In the genomic region with DNA sequence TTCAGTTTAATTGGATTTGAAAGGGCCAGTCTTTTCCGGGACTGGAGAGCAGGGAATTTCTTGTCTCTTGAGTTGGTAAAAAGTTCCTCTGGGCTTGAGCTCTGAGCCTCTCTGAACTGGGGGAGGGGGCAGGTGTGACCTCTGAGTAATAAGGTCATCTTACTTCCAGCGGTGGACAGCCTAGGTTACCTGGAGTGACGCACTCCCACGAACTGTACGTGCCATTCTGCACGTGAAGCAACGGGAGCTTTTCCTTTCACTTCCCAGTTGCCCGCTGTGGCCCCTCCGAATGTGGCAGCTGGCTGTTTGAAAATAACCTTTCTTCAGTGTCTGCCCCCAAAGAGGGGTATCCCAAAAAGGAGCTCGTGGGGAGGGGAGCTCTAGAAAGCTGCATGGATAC, we compare ENCODE assay signal across 9 mouse cellular contexts. TPM values are rescaled to one million over a fixed set of nuclear protein-coding genes. Genes with fewer than 3 reads are reported as not detected.
A peak's percentile ranks its signal among the peaks of the same experiment; 100 is the strongest.
DNase-seq lines count a peak whose midpoint lies in the region; ATAC-seq and TF ChIP-seq lines count a peak whose summit lies in the region.
"Had no signal": no experiment of that assay in that cellular context is flagged by ENCODE, and none has a peak within 500 bp of the region (broad histone marks: within the 10 kb centered on the region; RNA-seq: fewer than 3 reads in every experiment).

No protein-coding gene starts in this region.

- H3K27me3 ChIP-seq in heart, embryonic 11.5 days (ENCODE audit: control insufficient read depth, insufficient read depth, low read length), result peaks cover 12% of the 10 kb centered on the region; the same call in 1 of the 2 replicates
- no peaks in the 10 kb centered on the region for H3K27me3 ChIP-seq in heart, adult 2 months (ENCODE audit: control insufficient read depth, insufficient read depth, low read length)
- peaks cover 22% of the 10 kb centered on the region for H3K27me3 ChIP-seq in hindbrain, embryonic 11.5 days (ENCODE audit: control insufficient read depth, insufficient read depth, low read length)
- H3K27me3 ChIP-seq in midbrain, embryonic 11.5 days (ENCODE audit: control insufficient read depth, insufficient read depth, low read length), result peaks cover 21% of the 10 kb centered on the region
- H3K27me3 ChIP-seq in cerebellum, adult 2 months (ENCODE audit: control insufficient read depth, insufficient read depth, low read length), result no peaks in the 10 kb centered on the region; the same call in 1 of the 2 replicates

- in situ Hi-C loops in ES-E14 (cut with MboI; ENCODE audit: low sequenced_read_pairs in 2 of 2, unreplicated experiment in 2 of 2), result loop anchor here in 1 of 2 experiments (25.0 kb wide), 1 partner anchor 554 kb away; no protein-coding TSS in a partner anchor

- 1% methylated on average over 10 of the region's 10 CpGs for WGBS in heart, embryonic 11.5 days (ENCODE audit: insufficient replicate concordance)
- WGBS in heart, adult 2 months, result 9% methylated on average over 10 of the region's 10 CpGs
- WGBS in hindbrain, embryonic 11.5 days, result under 1% methylated on average over 10 of the region's 10 CpGs
- WGBS in midbrain, embryonic 11.5 days, result under 1% methylated on average over 10 of the region's 10 CpGs
- WGBS in cerebellum, adult 2 months, result 15% methylated on average over 10 of the region's 10 CpGs

- no peak for TF ChIP-seq EP300 in heart, adult 2 months (IDR thresholded peaks at IDR 0.05; ENCODE audit: insufficient read depth, low read depth, low read length)

- H3K4me1 ChIP-seq in heart, embryonic 11.5 days (ENCODE audit: control insufficient read depth, insufficient read depth, low read length), result peaks cover 19% of the 10 kb centered on the region
- H3K4me1 ChIP-seq in heart, adult 2 months (ENCODE audit: control insufficient read depth, insufficient read depth, low read length), result peaks cover 4% of the 10 kb centered on the region; the same call in 1 of the 2 replicates
- peaks cover 5 to 14% of the 10 kb centered on the region in 2 experiments for H3K4me1 ChIP-seq in ES-E14 (ENCODE audit: control insufficient read depth in 2 of 2, insufficient read depth in 2 of 2, low read length in 2 of 2, poor library complexity in 1 of 2)
- H3K4me1 ChIP-seq in hindbrain, embryonic 11.5 days (replicated peaks; ENCODE audit: control insufficient read depth, insufficient read depth, low read length), result 0 out of 2 replicates have a peak, but pooled peaks cover 8% of the 10 kb centered on the region
- peaks cover 23% of the 10 kb centered on the region for H3K4me1 ChIP-seq in midbrain, embryonic 11.5 days (ENCODE audit: control insufficient read depth, insufficient read depth, low read length)
- no peaks in the 10 kb centered on the region for H3K4me1 ChIP-seq in cerebellum, adult 2 months (ENCODE audit: control insufficient read depth, insufficient read depth, low read length)

- TF ChIP-seq POLR2A in heart, adult 2 months (IDR thresholded peaks at IDR 0.05; ENCODE audit: insufficient read depth, low read depth, low read length), result no peak
- no peak for TF ChIP-seq POLR2A in cerebellum, adult 2 months (IDR thresholded peaks at IDR 0.05; ENCODE audit: borderline replicate concordance, insufficient read depth, low read length)

- H3K9me3 ChIP-seq in heart, embryonic 11.5 days (replicated peaks; ENCODE audit: control insufficient read depth, low read length), result no peaks in the 10 kb centered on the region
- no peaks in the 10 kb centered on the region for H3K9me3 ChIP-seq in ES-E14 (ENCODE audit: control insufficient read depth, insufficient read depth, low read depth, low read length)
- H3K9me3 ChIP-seq in hindbrain, embryonic 11.5 days (ENCODE audit: control insufficient read depth, low read length), result no peaks in the 10 kb centered on the region
- no peaks in the 10 kb centered on the region for H3K9me3 ChIP-seq in midbrain, embryonic 11.5 days (ENCODE audit: control insufficient read depth, low read length)

- H3K36me3 ChIP-seq in heart, embryonic 11.5 days (ENCODE audit: control insufficient read depth, insufficient read depth, low read length), result no peaks in the 10 kb centered on the region
- H3K36me3 ChIP-seq in heart, adult 2 months (ENCODE audit: control insufficient read depth, insufficient read depth, low read length), result no peaks in the 10 kb centered on the region
- H3K36me3 ChIP-seq in ES-E14 (ENCODE audit: control insufficient read depth, insufficient read depth, low read length, poor library complexity, severe bottlenecking), result peaks cover 5% of the 10 kb centered on the region
- H3K36me3 ChIP-seq in hindbrain, embryonic 11.5 days (ENCODE audit: control insufficient read depth, insufficient read depth, low read length), result no peaks in the 10 kb centered on the region
- H3K36me3 ChIP-seq in midbrain, embryonic 11.5 days (ENCODE audit: control insufficient read depth, insufficient read depth, low read length), result no peaks in the 10 kb centered on the region

- TF ChIP-seq CTCF in heart, adult 2 months (IDR thresholded peaks at IDR 0.05), result no peak
- TF ChIP-seq CTCF in cerebellum, adult 2 months (IDR thresholded peaks at IDR 0.05; ENCODE audit: borderline replicate concordance, insufficient read depth, low read depth, low read length), result no peak

- no peaks in the 10 kb centered on the region for H3K79me2 ChIP-seq in heart, adult 2 months (replicated peaks; ENCODE audit: control insufficient read depth, insufficient read depth, low read length)

- no peak for ATAC-seq in heart, embryonic 11.5 days (replicated peaks; ENCODE audit: insufficient number of reproducible peaks, low FRiP score, low TSS enrichment)
- ATAC-seq in hindbrain, embryonic 11.5 days (ENCODE audit: low FRiP score), result no peak
- ATAC-seq in midbrain, embryonic 11.5 days (ENCODE audit: low FRiP score), result no peak

- H3K4me2 ChIP-seq in heart, embryonic 11.5 days, result peak overlapping the region; percentile 60
- no peak overlapping the region for H3K4me2 ChIP-seq in hindbrain, embryonic 11.5 days (replicated peaks; ENCODE audit: low read depth, low read length)
- H3K4me2 ChIP-seq in midbrain, embryonic 11.5 days, result peak overlapping the region; percentile 19

- H3K4me3 ChIP-seq in heart, embryonic 11.5 days (ENCODE audit: low read depth, low read length), result peak overlapping the region; percentile 32
- H3K4me3 ChIP-seq in heart, adult 2 months, result no peak overlapping the region
- peak overlapping the region in 1 of 2 experiments; percentile 20; a peak in 2 of 4 replicates for H3K4me3 ChIP-seq in ES-E14 (ENCODE audit: insufficient read depth in 1 of 2, low read depth in 1 of 2, low read length in 2 of 2, poor library complexity in 1 of 2, severe bottlenecking in 1 of 2)
- no peak overlapping the region for H3K4me3 ChIP-seq in hindbrain, embryonic 11.5 days (ENCODE audit: low read depth, low read length)
- no peak overlapping the region for H3K4me3 ChIP-seq in midbrain, embryonic 11.5 days (ENCODE audit: low read depth, low read length)
- H3K4me3 ChIP-seq in cerebellum, adult 2 months (replicated peaks; ENCODE audit: insufficient read depth, low read depth, low read length), result no peak overlapping the region

- peak overlapping the region; percentile 39; the same call in 1 of the 2 replicates for H3K9ac ChIP-seq in heart, embryonic 11.5 days (ENCODE audit: low read depth, low read length)
- H3K9ac ChIP-seq in heart, adult 2 months (ENCODE audit: low read depth, low read length), result no peak overlapping the region
- no peak overlapping the region for H3K9ac ChIP-seq in ES-E14 (ENCODE audit: insufficient read depth, low read depth, low read length, poor library complexity, severe bottlenecking)
- H3K9ac ChIP-seq in hindbrain, embryonic 11.5 days (ENCODE audit: low read depth, low read length), result no peak overlapping the region
- H3K9ac ChIP-seq in midbrain, embryonic 11.5 days (ENCODE audit: low read length), result no peak overlapping the region

- no peak overlapping the region for H3K27ac ChIP-seq in heart, embryonic 11.5 days (ENCODE audit: low read depth, low read length)
- no peak overlapping the region for H3K27ac ChIP-seq in heart, adult 2 months
- H3K27ac ChIP-seq in ES-E14 (ENCODE audit: insufficient read depth, low read depth, low read length, poor library complexity, severe bottlenecking), result peak overlapping the region; percentile 98
- H3K27ac ChIP-seq in hindbrain, embryonic 11.5 days (ENCODE audit: low read depth, low read length), result no peak overlapping the region
- H3K27ac ChIP-seq in midbrain, embryonic 11.5 days (ENCODE audit: low read depth, low read length), result no peak overlapping the region
- H3K27ac ChIP-seq in cerebellum, adult 2 months (ENCODE audit: insufficient read depth, low read length), result no peak overlapping the region

- DNase-seq in heart, adult 2 months, result no peak
- DNase-seq in ES-E14 (ENCODE audit: low read depth, low spot score), result peak; percentile 91
- peak; percentile 40 for DNase-seq in hindbrain, embryonic 11.5 days (ENCODE audit: low spot score)
- no peak for DNase-seq in midbrain, embryonic 11.5 days (ENCODE audit: low spot score, missing footprints)
- DNase-seq in thymus, postnatal 4 days, result no peak
- no peak for DNase-seq in cerebellum, adult 2 months
- no peak for DNase-seq in thymus, adult 18-20 months
- DNase-seq: cerebellum, adult 8-10 months had no signal

- intact Hi-C loops in heart, adult 2 months (cut with DNase I), result no loop called here

TF ChIP-seq in ES-E14, 5 proteins besides CTCF, POLR2A, EP300 and RAD21:
- TF ChIP-seq HCFC1 (IDR thresholded peaks at IDR 0.05; ENCODE audit: borderline replicate concordance, insufficient read depth, low read length) (peak; percentile 13; the same call in 1 of the 2 replicates), MAFK (IDR thresholded peaks at IDR 0.05; ENCODE audit: insufficient read depth, low read depth, low read length) (no peak)

RNA-seq across cellular contexts. Expression of gene Upp1, which starts 1.8 kb away (rescaled TPM):
- 21.9 and 23.2 TPM in 2 replicates for polyA plus RNA-seq in heart, embryonic 11.5 days (2014; fragmentation: Nextera tagmentation; extraction: Ambion mirVana)
- total RNA-seq in heart, adult 2 months (2021), result 1 to 10 TPM; 4.6 to 5.2 TPM
- 7.4 and 9.9 TPM in 2 replicates for polyA plus RNA-seq in heart, adult 2 months (2012; rRNA removed)
- 639 and 754 TPM in 2 replicates for total RNA-seq in ES-E14 (2012; rRNA removed)
- polyA plus RNA-seq in hindbrain, embryonic 11.5 days (2014; fragmentation: Nextera tagmentation; extraction: Ambion mirVana), result 7.7 and 8.8 TPM in 2 replicates
- 7.5 and 8.3 TPM in 2 replicates for polyA plus RNA-seq in midbrain, embryonic 11.5 days (2014; fragmentation: Nextera tagmentation; extraction: Ambion mirVana)
- polyA plus RNA-seq in cerebellum, adult 2 months (2012; rRNA removed), result 1.3 and 2.5 TPM in 2 replicates

Comparison
In these comparisons a context has a peak if more than half of its experiments do, and no peak if none do; other contexts are left out.
1. DNase-seq: peak in ES-E14 (single experiment) and hindbrain, embryonic 11.5 days (single experiment); none in heart, adult 2 months (0 of 2), midbrain, embryonic 11.5 days (single experiment), thymus, postnatal 4 days (single experiment), cerebellum, adult 2 months (0 of 2) and thymus, adult 18-20 months (0 of 2).